Mouse (Mus musculus) thymus, postnatal 4 days (tissue): Measurements from ENCODE around the gene Tgfa.

Source experiments
- DNase-seq: peaks from one replicate; pipeline ENCODE4 v3.0.0; 2021

Tgfa gene

GRCm38 (mm10) chr6:86298961-86299360, 103.9 kb downstream of the Tgfa start:
- no peak for DNase-seq

GRCm38 (mm10) chr6:86299381-86299780, 104.4 kb downstream of the Tgfa start:
- DNase-seq: no peak

GRCm38 (mm10) chr6:86305680-86306079, 110.7 kb downstream of the Tgfa start:
- no peak for DNase-seq

- DNase-seq: no peak
Measured at GRCm38 (mm10) chr6:86314011-86314410, 119.0 kb downstream of the Tgfa start.

GRCm38 (mm10) chr6:86317066-86317465, 122.0 kb downstream of the Tgfa start:
- no peak for DNase-seq

GRCm38 (mm10) chr6:86318855-86319254, 123.8 kb downstream of the Tgfa start:
- DNase-seq: no peak

GRCm38 (mm10) chr6:86322031-86322563, 127.1 kb downstream of the Tgfa start:
- no peak for DNase-seq

GRCm38 (mm10) chr6:86322991-86323390, 128.0 kb downstream of the Tgfa start:
- no peak for DNase-seq

GRCm38 (mm10) chr6:86324400-86324799, 129.4 kb downstream of the Tgfa start:
- DNase-seq: no peak
